Mouse (Mus musculus): ENCODE measurements around the gene Inppl1. TPM values are rescaled to one million over a fixed set of nuclear protein-coding genes. Genes with fewer than 3 reads are reported as not detected.

The Inppl1 gene
- 58.7 and 79.0 TPM in 2 replicates for polyA plus RNA-seq (2012; rRNA removed)

DNA sequence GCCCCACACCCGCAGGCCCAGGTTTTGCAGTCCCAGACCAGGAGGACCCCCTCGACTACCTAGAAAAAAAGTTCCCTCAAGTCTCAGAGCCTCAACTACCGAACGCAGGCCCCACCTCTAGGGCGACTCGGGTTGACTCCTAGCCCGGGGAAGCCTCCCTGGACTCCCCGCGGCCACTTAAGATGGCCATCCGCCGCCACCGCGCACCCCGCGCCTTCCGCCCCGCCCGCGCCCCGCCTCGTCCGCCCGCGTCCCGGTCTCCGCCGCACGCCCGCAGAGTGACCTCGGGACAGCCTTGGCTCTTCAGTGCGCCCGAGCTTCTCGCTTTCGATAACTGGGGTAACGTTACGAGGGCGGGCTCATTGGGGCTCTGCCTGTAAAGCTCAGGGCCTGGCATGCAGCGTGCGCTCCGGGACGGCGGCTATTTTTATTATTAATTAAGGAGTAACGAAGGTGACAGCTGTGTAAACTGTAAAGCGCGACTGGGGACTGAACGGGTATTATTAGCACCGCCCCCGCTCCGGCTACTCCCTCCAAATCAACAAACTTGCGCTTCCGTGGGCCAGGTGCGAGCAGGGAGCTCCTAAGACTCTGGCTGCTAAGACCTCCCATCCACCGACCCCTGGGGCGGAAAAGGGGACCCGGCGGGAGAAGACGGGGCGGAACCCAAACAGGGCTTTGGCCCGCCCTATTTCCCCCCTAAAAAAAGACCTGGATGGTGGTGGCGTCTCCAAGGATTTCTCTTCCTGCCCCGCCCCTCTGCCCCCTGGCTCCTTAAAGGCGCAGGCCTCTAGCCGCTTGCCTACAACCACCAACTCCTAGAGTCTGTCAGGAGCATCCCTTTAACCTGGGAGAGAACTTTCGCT is at the start of gene Inppl1:
Gene Inppl1, minus strand, starts transcription at position 624 of the 866 bp plus-strand sequence.

DNA sequence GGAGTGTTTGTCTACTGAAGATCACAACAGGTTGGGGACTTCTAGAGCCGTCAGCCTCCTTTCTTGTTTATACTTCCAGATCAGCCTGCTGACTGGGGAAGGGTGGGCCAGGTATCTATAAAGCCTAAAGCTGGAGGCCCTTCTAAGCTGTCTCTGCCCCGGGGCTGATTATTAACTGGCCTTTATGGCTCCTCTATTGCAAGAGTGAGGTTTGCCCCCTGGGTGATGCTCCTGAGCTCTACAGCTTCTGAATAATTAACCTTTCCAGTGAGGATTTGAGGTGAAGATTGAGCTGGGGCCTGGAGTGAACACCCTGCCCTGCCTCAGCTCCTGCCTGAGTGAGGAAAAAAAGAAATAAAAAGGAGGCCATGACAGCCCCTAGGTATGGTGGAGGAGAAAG is 32.6 kb upstream of the Inppl1 start, which contains the start of gene Folr1:
Gene Folr1, minus strand, starts transcription at position 160 of the 400 bp plus-strand sequence.

DNA sequence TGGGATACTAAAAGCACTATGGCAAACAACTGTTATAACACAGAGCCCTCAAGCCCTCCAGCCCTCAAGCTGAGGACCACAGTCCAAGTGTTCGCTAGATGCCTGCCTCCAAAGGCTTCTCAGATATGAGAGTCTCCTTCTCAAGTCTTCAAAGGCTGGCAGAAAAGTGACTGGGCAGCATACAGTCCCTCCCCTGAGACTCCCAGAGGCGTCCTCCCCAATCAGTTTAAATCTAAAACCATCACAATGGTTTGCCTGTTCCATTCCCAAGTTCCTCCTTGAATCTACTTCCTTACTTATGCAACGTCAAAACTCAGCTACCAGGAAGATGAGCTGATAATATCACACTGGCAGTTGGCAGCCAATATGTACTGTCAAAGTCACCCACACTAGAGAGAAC is 25.4 kb upstream of the Inppl1 start, which contains the start of gene Anapc15:
Gene Anapc15, plus strand, starts transcription at position 301 of the 400 bp plus-strand sequence.

DNA sequence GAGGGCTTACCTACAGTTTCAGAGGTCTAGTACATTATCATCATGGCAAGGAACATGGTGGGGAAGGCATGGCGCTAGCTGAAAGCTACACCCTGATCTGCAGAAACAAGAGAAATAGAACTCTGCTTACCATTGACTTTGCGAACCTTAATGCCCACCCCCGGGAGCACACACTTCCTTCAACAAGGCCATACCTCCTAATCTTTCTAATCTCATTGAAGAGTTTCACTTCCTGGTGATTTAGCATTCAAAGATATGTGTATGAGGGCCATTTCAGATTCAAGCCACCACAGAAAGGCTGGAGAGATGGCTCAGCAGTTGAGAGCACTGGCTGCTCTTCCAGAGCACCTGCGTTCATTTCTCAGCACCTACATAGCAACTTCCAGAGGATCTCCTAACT is 19.1 kb upstream of the Inppl1 start, which contains the start of gene Folr2:
Gene Folr2, minus strand, starts transcription at position 101 of the 400 bp plus-strand sequence.

DNA sequence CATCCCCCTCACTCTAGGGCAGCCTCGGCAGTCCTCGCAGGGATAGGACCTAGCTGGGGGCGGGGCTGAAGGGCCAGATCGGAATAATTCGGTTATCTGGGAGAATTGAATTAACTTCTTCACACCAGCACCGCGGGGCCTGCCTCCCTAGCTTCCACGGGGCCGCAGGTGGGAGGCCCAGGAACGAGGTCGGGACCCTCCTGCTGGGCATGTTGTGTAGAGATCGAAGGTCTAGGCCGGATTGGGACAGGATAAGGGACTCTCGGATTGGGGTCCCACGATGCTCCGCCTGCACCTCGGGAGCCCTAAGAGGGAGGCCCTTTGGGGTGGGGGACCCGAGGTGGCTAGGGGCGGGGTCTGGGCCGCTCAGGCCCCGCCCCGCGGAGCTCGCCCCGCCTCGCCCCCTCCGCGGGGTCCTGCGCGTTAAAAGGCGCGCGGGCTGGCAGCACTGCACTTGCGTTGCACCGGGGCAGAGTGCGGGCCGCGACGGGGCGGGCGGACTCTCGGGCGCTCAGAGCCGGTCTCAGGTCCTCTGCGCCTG is 20.1 kb downstream of the Inppl1 start, which contains the start of gene Phox2a:
Gene Phox2a, plus strand, starts transcription at position 453 of the 541 bp plus-strand sequence.

Other genes with a start within 250 kb of the Inppl1 start
- 24.7 and 26.9 TPM in 2 replicates for gene Clpb, start 174.6 kb downstream of the Inppl1 start, polyA plus RNA-seq (2012; rRNA removed)
- 0.80 and 2.0 TPM in 2 replicates for gene Phox2a, start 19.9 kb downstream of the Inppl1 start, polyA plus RNA-seq (2012; rRNA removed)
- 2.5 TPM in 2 replicates for gene Folr2, start 19.0 kb upstream of the Inppl1 start, polyA plus RNA-seq (2012; rRNA removed)
- gene Anapc15, start 25.5 kb upstream of the Inppl1 start, polyA plus RNA-seq (2012; rRNA removed): 124 and 143 TPM in 2 replicates
- 5.8 and 12.0 TPM in 2 replicates for gene Folr1, start 32.6 kb upstream of the Inppl1 start, polyA plus RNA-seq (2012; rRNA removed)
- gene Lamtor1, start 67.7 kb upstream of the Inppl1 start, polyA plus RNA-seq (2012; rRNA removed): 122 and 155 TPM in 2 replicates
- gene Tomt, start 68.1 kb upstream of the Inppl1 start, polyA plus RNA-seq (2012; rRNA removed): 0.12 and 0.41 TPM in 2 replicates
- gene Lrrc51, start 95.7 kb upstream of the Inppl1 start, polyA plus RNA-seq (2012; rRNA removed): 5.2 and 8.2 TPM in 2 replicates
- gene Numa1, start 95.9 kb upstream of the Inppl1 start, polyA plus RNA-seq (2012; rRNA removed): 99.9 and 104 TPM in 2 replicates
- 10.8 and 15.4 TPM in 2 replicates for gene Il18bp, start 180.5 kb upstream of the Inppl1 start, polyA plus RNA-seq (2012; rRNA removed)
- gene Rnf121, start 227.2 kb upstream of the Inppl1 start, polyA plus RNA-seq (2012; rRNA removed): 44.9 and 79.1 TPM in 2 replicates
- 51.6 and 62.7 TPM in 2 replicates for gene Xndc1, start 227.3 kb upstream of the Inppl1 start, polyA plus RNA-seq (2012; rRNA removed)
- 7.5 and 11.2 TPM in 2 replicates for gene Xntrpc, start 227.5 kb upstream of the Inppl1 start, polyA plus RNA-seq (2012; rRNA removed)
- gene Trpc2, start 244.9 kb upstream of the Inppl1 start, polyA plus RNA-seq (2012; rRNA removed): 3.6 TPM in 1 of 2 replicates, not detected in the other